Mouse (Mus musculus): Measurements from ENCODE around the gene Gm7075.
"Not testable (repeated sequence)": the region's sequence is repeated elsewhere in the genome, so short reads cannot be mapped to it uniquely, and the experiment has no call there.

Gm7075 gene

DNA sequence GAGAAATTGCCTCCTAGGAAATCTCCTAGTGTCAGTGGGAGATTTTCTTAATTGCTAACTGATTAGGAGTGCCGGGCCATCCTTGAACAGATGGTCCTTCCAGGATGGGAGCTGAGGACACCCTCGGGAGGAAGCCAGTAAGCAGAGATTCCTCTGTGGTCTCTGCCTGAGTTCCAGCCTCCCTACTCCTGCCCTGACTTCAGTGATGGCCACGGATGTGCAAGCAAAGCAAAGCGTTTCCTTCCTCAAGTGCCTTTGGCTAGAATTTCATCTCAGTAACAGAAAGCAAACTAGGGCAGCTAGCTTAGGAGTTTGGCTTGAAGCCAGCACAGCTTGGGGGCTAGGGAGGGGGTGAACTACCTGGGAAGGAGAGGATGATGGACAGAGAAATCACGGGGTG, 4.5 kb downstream of the Gm7075 start:
- DNase-seq (ENCODE audit: low spot score): no peak

DNA sequence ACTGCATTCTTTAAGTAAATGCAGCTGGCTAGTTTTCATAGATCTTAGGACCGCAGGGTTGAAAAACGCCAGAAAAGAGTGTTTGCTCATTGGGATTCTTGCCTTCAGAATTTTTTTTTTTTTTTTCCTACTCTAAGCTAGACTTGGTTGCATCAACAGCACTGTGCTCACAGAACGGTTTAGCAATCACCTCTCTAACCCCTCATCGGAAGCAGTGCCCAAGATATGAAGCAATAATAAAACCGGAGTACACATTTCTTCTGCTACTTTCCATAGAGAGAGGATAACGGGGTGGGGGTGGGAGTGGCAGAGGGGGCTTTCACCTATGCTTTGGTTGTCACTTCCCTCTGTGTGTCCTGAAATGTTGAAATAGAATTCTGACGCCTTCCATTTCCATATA, 5.7 kb downstream of the Gm7075 start:
- DNase-seq (ENCODE audit: low spot score): no peak

DNA sequence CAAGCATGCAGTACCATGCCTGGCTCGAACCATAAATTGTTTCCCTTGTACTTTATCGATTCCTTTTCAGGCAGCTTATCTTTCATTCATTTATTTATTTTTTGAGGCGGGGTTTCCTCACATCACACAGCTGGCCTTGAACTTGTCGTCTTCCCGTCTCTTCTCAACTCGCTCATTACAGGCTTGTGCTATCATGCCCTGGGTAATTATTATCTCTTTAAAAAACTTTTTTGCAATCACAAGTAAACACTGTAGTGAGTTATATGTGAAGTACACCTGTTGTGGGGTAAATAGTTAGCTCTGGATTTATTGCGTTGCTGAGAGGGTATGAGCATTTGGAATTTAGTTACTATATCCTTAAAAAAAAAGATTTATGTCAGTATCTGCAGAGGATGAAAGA, 6.3 kb downstream of the Gm7075 start:
- DNase-seq (ENCODE audit: low spot score): no peak

DNA sequence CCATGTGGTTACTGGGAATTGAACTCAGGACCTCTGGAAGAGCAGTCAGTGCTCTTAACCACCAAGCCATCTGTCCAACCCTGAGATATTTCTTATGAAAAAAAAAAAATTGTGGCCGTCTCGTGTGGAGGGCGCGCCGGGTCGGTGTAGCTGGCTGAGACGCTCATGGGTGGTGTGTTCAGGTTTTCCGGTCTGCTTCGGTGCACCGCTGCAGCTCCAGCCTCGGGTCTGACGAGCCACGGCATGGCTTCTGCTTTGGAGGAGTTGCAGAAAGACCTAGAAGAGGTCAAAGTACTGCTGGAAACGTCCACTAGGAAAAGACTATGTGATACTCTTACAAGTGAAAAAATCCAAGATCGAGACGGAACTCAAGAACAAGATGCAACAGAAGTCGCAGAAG, 8.8 kb downstream of the Gm7075 start:
- DNase-seq (ENCODE audit: low spot score): no peak

DNA sequence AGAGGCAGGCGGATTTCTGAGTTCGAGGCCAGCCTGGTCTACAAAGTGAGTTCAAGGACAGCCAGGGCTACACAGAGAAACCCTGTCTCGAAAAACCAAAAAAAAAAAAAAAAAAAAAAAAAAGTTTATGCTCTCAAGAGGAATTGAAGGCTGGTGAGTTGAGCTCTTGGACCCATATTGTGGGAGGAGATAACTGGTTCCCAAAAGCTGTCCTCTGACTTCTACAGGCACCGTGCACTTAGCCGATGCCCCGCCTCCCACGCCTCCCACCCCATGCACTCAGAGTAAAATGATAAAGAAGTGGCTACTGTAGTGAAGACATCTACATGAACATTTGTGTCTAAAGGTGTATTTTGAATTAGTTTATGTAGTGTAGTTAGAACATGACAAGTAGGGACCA, 9.9 kb downstream of the Gm7075 start:
- not testable (repeated sequence) for DNase-seq (ENCODE audit: low spot score)

DNA sequence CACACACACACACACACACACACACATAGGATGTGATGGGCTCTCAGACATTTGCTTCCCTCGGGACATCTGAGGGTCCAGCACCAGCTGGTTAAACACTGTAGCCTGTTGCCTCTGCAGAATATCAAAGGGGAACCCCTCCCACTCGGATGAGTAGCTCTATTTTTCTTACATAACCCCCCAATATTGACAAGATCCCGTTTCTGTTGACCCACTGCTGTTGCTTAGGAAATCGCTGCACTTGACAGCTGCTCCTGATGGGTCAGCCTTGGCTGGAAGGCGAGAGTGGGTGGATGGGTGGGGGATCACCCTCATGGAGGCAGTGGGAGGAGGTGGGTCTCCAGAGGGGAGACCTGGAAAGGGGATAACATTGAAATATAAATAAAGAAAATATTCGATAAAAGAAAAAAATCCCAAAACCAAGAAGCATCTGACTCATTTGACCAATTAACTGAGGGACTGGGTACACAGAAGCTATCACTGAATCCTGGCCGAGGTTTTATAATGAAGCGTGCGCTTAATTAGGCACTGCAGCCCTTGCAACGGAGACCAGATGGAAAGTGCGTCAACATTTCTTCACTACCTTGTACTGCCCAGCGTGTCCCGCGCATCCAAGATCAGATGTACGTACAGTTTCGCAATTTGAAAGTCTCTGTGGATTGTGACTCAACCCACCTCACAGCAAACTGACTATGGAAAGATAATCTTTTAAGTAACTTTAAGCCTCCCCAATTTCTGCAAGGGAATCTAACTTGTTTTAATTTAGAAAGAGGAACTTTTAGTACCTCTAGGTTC, 11.2 kb downstream of the Gm7075 start:
- DNase-seq (ENCODE audit: low spot score): no peak

DNA sequence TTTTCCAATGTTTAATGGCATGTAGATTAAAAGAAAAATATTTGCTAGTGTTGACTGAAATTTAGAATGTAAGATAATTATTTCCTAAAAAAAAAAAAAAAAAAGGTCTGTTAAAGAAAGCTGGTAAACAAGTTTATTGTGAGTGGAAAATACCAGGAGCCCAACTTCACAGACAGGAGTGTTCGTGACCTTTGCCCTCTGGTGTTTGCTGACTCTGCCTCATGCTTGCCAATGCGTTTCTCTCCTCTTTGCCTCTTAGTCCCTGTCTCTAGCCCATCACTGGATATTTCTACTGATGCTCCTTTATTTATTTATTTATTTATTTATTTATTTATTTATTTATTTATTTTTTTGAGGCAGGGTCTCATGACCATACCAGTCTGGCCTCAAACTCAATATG, 18.0 kb downstream of the Gm7075 start:
- DNase-seq (ENCODE audit: low spot score): no peak

DNA sequence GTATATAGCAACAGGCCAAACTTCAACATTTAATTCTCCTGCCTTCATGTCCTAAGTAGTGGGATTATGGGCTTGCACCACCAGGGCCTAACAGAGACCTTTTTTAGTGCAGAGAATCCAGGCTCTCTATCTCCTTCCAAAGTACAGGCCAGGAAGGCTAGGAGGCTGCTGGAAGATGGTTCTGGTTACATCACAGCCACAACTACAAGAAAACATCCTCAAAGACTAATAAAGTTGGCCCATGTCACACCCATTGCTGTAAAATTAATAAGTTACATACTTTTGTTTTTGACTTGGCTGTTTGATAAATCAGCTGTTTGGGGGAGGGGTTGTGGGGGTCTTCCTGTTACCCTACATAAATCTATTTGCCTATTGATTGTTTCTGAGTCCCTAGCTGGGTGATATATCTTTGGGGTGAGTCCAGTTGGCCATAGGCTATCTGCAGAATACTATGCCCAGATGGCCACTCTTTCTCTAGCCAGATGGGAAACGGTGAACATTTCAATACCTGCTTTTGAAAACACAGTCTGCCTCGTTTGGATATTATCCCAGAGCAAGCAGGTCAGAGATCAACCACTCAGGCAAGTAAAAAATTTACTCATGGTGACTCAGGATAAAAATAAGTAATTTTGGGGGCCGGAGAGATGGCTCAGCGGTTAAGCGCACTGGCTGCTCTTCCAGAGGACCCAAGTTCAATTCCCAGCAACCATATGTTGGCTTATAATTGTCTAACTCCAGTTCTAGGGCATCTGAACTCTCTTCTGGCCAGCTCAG, 18.7 kb downstream of the Gm7075 start:
- no peak for DNase-seq (ENCODE audit: low spot score)

DNA sequence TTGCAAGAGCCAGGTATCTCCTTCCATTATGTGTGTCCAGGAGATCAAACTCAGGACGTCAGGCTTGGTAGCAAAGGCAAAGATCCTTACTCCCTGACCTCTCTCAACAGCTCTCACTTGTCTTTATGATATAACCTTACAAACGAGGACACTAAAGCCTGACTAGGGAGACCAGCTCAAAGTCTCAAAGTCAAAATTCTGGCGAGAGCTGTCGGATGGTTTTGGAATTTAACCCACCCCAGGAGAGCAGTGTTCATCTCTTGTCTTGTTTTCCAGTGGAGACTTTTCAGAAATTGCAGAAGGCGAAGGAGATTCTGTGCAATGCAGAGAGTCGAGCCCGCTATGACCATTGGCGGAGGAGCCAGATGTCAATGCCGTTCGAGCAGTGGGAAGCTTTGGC, 24.6 kb downstream of the Gm7075 start:
- DNase-seq (ENCODE audit: low spot score): no peak

DNA sequence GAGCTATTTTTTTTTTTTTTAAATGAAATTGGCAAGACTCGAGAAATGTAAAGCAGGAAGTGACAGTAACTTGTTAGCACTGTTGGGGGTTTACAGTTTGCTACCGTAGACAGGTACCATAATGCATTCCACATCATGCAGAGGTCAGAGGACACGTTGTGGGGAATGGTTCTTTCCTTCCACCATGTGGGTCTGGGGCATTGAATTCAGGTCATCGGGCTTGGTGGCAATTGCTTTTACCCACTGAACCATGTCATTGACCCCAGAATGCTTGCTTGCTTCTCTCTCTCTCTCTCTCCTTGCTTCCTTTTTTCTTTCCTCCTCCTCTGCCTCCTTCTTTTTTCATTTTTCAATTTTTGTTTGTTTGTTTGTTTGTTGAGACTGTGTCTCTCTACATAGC, 32.6 kb downstream of the Gm7075 start:
- DNase-seq (ENCODE audit: low spot score): no peak

DNA sequence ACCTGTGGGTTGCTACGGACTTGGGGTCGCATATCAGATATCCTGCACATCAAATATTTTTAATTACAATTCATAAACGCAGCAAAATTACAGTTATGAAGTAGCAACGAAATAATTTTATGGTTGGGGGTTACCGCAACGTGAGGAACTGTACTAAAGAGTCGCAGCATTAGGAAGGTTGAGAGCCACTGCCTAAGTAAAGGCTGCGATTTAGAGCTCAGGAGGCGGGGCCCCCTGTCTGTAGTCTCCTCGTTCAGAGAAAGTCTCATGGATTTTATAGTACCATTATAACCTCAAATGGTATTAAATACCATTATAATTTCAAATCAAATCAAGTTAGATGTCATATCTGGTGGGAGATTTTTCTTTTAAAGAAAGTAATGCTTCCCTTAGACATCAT, 34.6 kb downstream of the Gm7075 start:
- DNase-seq (ENCODE audit: low spot score): peak; percentile 27

DNA sequence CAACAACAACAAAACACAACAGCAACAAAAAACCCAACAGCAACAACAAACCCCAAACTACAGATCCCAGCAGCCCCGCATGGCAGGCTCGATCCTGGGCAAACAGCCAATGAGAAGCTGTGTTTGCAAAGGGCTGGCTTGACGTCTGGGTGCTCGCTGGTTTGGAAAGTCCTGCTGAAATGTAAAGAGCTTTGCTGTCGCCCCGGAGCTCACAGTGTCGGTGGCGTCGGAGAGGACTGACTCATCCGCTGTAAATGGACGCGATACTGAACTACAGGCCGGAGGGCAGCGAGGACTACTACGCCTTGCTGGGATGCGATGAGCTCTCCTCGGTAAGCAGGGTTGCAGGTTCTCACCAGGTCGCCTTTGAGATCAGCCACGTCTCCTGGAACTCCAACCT, 35.1 kb downstream of the Gm7075 start:
- DNase-seq (ENCODE audit: low spot score): peak; percentile 77

DNA sequence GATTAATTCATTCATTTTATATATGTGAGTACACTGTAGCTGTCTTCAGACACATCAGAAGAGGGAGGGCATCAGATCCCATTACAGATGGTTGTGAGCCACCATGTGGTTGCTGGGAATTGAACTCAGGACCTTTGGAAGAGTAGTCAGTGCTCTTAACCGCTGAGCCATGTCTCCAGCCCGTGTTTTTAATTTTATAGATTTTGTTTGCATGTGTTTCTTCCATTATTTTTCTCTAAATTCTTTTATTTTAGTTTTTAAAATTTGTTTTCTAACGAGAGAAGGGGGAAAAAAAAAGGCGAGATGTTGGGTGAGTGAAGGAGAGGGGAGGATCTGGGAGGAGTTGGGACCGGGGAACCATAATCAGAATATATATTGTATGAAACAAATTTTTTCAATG, 35.7 kb downstream of the Gm7075 start:
- DNase-seq (ENCODE audit: low spot score): not testable (repeated sequence)

DNA sequence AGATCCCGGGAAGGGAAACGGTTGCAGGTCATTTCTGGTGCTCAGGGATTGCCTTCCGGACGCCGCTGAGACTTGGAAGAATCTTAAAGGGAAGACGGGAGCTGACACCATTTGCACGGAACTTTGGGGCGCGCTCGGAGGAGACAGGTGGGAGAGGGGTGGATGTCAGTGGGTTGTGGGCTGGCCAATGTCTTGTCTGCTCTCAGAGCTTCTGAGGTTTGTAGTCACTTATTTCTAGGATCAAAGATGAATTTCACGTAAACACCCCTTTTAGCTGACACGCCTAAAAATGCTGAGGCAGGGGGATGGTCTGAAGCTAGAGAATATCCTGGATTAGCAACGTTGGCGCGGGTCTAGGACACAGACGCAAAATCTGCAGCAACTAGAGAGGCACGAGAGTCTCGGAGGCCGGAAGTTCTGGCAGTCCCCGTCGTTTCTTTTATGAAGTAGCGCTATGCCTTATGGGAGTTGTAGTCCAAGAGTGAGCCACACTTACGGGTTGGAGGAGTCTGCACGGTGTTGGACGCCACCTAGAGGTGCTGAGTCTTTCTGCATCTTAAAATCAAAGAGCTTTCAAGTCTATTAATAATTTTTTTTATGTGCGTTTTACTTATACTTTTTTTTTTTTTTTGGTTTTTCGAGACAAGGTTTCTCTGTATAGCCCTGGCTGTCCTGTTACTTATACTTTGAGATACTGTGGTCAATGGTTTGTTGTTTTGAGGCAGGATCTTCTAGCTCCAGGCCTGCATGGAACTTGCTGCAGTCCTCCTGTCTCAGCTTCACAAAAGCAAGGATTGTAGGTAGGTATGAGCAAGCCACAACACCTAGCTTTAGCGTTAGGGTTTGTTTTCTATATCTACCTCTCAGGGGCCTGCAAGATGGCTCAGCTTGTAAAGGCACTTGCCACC, 39.0 kb downstream of the Gm7075 start, which contains the start of gene Dnajc12:
TSS of gene Dnajc12 (plus strand) at position 72 of the 908 bp plus-strand sequence.
- peak; percentile 77 for DNase-seq (ENCODE audit: low spot score)

DNA sequence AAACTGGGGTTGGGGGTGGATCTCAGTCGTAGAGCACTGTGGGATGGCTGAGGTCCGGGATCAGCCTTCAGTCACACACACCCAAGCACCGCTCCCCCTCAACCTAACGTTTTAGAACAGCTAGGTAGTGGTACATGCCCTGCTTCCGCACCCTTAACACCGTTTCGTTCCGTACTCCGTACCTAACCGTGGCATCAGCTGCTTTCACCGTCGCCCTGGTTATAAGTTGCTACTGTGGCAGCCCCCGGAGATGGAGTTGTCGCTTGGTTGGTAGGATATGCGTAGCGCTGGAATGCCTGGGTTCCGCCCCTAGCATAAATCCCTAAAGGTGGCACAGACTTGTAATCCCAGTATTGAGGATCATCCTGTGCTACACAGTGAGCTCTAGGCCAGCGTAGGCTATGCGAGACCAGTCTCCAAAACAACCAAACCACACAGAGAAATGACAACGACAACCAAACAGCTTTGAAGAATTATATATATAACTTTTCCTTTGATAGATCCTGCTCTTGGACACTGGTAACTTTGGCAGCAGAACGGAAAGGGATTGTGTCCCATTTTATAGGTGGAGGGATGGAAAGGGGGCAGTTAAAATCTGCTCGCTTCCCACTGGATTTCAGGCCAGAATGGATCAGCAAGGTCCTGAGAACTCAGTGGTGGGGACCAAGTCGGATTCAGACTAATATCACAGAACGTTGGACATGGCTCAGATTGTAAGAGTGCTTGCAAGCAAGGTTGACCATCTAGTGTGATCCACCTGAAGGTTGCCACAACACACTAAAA, 39.9 kb downstream of the Gm7075 start, which contains the start of gene Sirt1:
TSS of gene Sirt1 (minus strand) at position 207 of the 783 bp plus-strand sequence.
- no peak for DNase-seq (ENCODE audit: low spot score)

DNA sequence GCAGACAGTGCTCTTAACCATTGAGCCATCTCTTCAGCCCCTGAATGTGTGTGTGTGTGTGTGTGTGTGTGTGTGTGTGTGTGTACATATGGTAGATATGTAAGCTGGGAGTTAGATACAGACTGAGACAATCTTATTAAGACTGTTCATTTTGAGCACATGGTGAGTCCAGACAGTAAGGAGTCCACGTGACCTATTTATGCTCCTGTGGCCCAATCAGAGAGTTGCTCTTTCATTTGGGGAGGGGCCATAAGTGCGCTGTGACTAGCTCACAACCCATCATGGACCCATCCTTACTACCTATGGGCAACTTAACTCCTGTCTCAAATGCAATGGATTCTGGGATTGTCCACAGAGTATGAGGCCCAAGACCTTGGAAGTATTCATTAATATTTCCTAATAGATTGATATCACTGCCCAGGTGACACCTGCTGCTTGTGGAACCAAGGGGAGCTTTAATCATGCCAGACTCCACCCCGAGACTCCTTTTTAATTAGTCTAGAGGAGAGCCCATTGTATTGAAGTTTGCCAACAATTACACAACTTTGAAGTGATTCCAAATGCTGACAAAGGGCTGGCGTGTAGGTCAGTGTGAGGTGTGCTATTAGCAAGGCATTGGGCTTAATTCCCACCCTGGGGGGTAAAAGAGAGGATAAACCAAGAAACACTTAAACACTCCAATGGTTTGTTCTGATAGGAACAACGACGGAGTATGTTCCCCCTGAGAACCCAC, 42.5 kb downstream of the Gm7075 start:
- DNase-seq (ENCODE audit: low spot score): no peak

DNA sequence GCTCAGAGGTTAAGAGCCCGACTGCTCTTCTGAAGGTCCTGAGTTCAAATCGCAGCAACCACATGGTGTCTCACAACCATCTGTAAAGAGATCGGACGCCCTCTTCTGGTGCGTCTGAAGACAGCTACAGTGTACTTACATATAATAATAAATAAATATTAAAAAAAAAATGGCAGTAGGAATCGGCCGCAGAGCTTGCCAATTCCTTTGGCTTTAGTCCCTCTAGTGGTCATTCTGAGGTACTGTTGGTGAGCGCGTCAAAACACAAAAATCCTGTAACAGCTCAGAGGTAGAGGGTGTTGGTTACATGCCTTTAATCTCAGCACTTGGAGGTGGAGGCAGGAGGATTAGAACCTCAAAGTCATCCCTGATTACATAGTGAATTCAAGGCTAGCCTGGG, 44.1 kb downstream of the Gm7075 start:
- peak; percentile 71 for DNase-seq (ENCODE audit: low spot score)

DNA sequence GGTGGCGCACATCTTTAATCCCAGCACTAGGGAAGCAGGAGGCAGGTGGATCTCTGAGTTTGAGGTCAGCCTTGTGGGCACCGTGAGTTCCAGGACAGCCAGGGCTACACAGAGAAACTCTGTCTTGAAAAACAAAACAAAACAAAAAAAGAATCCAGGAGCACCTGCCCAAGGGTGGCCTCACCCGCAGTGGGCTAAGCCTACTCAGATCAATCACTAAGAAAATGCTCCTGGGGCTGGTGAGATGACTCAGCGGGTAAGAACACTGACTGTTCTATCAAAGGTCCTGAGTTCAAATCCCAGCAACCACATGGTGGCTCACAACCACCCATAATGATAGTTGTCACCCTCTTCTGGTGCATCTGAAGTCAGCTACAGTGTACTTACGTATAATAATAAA, 45.3 kb downstream of the Gm7075 start:
- no peak for DNase-seq (ENCODE audit: low spot score)

All from testis, postnatal 10 days (tissue).